Mouse (Mus musculus) G1E (cell line): Measurements from ENCODE around the gene Med15.

ENCODE experiments used
- CTCF ChIP-seq: IDR thresholded peaks from 2 replicates; pipeline ENCODE4 v1.5.1; 2012; ENCODE audit warnings: low read depth, low read length, inconsistent platforms, mixed read lengths
- GATA1 ChIP-seq: IDR thresholded peaks from 2 replicates; pipeline ENCODE4 v1.6.1; 2012; ENCODE audit warnings: borderline replicate concordance, low read length, inconsistent platforms, mixed read lengths
- TAL1 ChIP-seq: conservative IDR thresholded peaks from 2 replicates; pipeline ENCODE4 v1.6.1; 2012; ENCODE audit warnings: low read depth, low read length, inconsistent platforms, mixed read lengths

DNA sequence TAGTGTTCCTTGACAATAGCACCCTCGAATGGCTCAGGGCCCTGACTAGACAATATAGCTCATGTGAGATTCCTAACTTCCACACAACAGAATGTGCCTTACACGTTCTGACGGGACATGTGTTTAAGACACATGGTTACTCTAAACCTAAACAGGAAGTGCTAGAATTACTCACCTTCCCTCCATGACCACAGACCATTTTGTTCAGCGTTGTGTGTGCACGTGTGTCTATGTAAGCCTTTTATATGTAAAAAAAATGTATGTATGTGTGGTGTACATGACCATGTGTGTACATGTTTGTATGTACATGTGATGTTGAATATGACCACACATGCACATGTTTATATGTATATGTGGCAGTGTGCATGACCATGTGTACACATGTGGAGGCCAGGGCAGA is 116.5 kb downstream of the Med15 start:
- no peak for TF ChIP-seq CTCF
- no peak for TF ChIP-seq TAL1
- no peak for TF ChIP-seq GATA1
